Mouse (Mus musculus) neural tube, embryonic 10.5 days (tissue): ENCODE data around the gene Ptn.

Source experiments
- DNase-seq: peaks from one replicate; pipeline ENCODE4 v3.0.0-alpha.2; 2017; ENCODE audit warnings: low spot score; ENCODE audit errors: extremely low spot score

Ptn gene

GRCm38 (mm10) chr6:36809747-36810285 is at the start of gene Ptn:
Gene Ptn (minus strand): TSS chr6:36810220.
- DNase-seq, result peak; percentile 71

- DNase-seq, result no peak
These were observed 48.4 kb upstream of the Ptn start for GRCm38 (mm10) chr6:36858258-36859041.

- no peak for DNase-seq
These were observed 47.7 kb upstream of the Ptn start for GRCm38 (mm10) chr6:36857627-36858257.

- DNase-seq, result no peak
These were observed 40.6 kb upstream of the Ptn start for GRCm38 (mm10) chr6:36850422-36851129.

GRCm38 (mm10) chr6:36845288-36845687 is 35.3 kb upstream of the Ptn start:
- no peak for DNase-seq

- no peak for DNase-seq
These were observed 34.2 kb upstream of the Ptn start for GRCm38 (mm10) chr6:36844258-36844657.

- DNase-seq, result no peak
These were observed 33.0 kb upstream of the Ptn start for GRCm38 (mm10) chr6:36843031-36843488.

GRCm38 (mm10) chr6:36842101-36842922 is 32.3 kb upstream of the Ptn start:
- DNase-seq, result no peak

GRCm38 (mm10) chr6:36841701-36842100 is 31.7 kb upstream of the Ptn start:
- no peak for DNase-seq

GRCm38 (mm10) chr6:36841174-36841573 is 31.2 kb upstream of the Ptn start:
- no peak for DNase-seq

GRCm38 (mm10) chr6:36838747-36839146 is 28.7 kb upstream of the Ptn start:
- no peak for DNase-seq

GRCm38 (mm10) chr6:36835351-36835750 is 25.3 kb upstream of the Ptn start:
- peak; percentile 12 for DNase-seq

GRCm38 (mm10) chr6:36834695-36835265 is 24.8 kb upstream of the Ptn start:
- DNase-seq, result no peak

- DNase-seq, result peak; percentile 20
These were observed 22.7 kb upstream of the Ptn start for GRCm38 (mm10) chr6:36832681-36833080.

- DNase-seq, result no peak
These were observed 22.2 kb upstream of the Ptn start for GRCm38 (mm10) chr6:36832207-36832606.

GRCm38 (mm10) chr6:36830371-36830925 is 20.4 kb upstream of the Ptn start:
- DNase-seq, result peak; percentile 9

GRCm38 (mm10) chr6:36819784-36820050 is 9.7 kb upstream of the Ptn start:
- DNase-seq, result no peak

GRCm38 (mm10) chr6:36819019-36819783 is 9.2 kb upstream of the Ptn start:
- DNase-seq, result no peak

- DNase-seq, result no peak
These were observed 8.4 kb upstream of the Ptn start for GRCm38 (mm10) chr6:36818281-36819018.
